Mouse (Mus musculus): Measurements from ENCODE around the gene Tfap2b. TPM values are rescaled to one million over a fixed set of nuclear protein-coding genes. Genes with fewer than 3 reads are reported as not detected.

The Tfap2b gene
- polyA plus RNA-seq, 1 experiment from 2014 or later = 15.1 TPM

DNA sequence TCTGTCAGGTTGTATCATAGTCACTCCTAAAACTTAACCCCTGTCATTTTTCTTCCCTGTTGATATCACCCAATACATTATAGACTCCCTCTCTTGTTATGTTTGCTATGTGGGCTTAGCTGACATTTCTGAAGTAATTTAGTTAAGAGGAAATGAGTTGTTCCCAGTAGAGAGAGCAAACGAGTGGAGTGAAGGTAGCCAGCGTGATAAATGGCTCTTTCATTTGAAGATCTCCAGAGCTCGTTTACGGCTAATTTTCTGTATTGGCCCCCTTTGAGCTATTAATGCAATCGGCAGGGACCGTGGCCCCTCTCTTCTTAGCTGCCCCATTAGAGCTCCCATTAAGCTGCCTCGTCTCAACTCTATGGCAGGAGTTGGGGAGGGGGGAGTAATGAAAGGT lies 12.9 kb downstream of the Tfap2b start:
- Histone ChIP-seq H3K36me3 (ENCODE audit: control insufficient read depth, insufficient read depth, low read length) (no peaks in the 10 kb centered on the region), H3K4me1 (ENCODE audit: control insufficient read depth, insufficient read depth, low read length) (no peaks in the 10 kb centered on the region), H3K9me3 (ENCODE audit: control insufficient read depth, low read length) (no peaks in the 10 kb centered on the region), H3K27ac (replicated peaks; ENCODE audit: low read depth, low read length) (no peak overlapping the region), H3K27me3 (replicated peaks; ENCODE audit: control insufficient read depth, insufficient read depth, low read length) (peaks cover 93% of the 10 kb centered on the region), H3K9ac (ENCODE audit: low read depth, low read length) (no peak overlapping the region), H3K4me3 (ENCODE audit: low read depth, low read length) (no peak overlapping the region), H3K4me2 (ENCODE audit: low read depth, low read length) (peak overlapping the region; percentile 11; the same call in 1 of the 2 replicates)
- 5% methylated on average over 7 of the region's 7 CpGs for WGBS
- ATAC-seq (ENCODE audit: low read depth) (no peak), DNase-seq (ENCODE audit: low spot score) (no peak)

- Histone ChIP-seq H3K4me2 (ENCODE audit: low read depth, low read length) (no peak overlapping the region), H3K4me3 (ENCODE audit: low read depth, low read length) (no peak overlapping the region), H3K27me3 (replicated peaks; ENCODE audit: control insufficient read depth, insufficient read depth, low read length) (peaks cover 83% of the 10 kb centered on the region), H3K4me1 (ENCODE audit: control insufficient read depth, insufficient read depth, low read length) (no peaks in the 10 kb centered on the region; the same call in 1 of the 2 replicates), H3K36me3 (ENCODE audit: control insufficient read depth, insufficient read depth, low read length) (no peaks in the 10 kb centered on the region), H3K9ac (ENCODE audit: low read depth, low read length) (no peak overlapping the region), H3K9me3 (ENCODE audit: control insufficient read depth, low read length) (no peaks in the 10 kb centered on the region), H3K27ac (replicated peaks; ENCODE audit: low read depth, low read length) (no peak overlapping the region)
- DNase-seq (ENCODE audit: low spot score) (no peak), ATAC-seq (ENCODE audit: low read depth) (no peak)
- 29% methylated on average over 8 of the region's 8 CpGs for WGBS
Observed at GRCm38 (mm10) chr1:19226699-19227098, 18.0 kb downstream of the Tfap2b start.

DNA sequence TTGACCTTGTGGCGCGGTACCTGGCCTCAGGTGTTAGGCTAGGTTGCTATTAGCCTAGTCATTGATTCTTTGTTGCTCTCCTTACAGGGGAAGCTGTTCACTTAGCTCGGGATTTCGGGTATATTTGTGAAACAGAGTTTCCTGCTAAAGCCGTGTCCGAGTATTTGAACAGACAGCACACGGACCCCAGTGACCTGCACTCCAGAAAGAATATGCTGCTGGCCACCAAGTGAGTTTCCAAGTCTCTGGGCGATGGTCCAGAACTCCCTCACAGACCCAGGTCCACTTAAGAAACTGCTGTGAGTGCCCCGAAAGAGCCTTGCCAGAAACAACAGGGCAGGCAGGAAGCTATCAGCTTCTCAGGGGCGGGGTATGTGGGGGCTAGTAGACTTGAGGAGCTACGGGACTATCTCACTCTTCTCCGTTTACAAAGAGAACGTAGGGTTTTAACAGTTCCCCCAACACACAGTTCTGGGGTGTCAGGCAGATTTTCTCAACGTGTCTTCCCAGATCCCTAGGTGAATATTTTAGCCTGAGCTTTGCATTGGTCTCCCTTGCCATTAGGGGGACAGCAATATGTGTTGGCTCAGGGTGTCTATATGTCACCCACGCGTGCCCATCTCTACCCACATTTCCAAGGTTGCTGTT lies 22.3 kb downstream of the Tfap2b start:
- Histone ChIP-seq H3K4me2 (ENCODE audit: low read depth, low read length) (no peak overlapping the region; the same call in 1 of the 2 replicates), H3K27me3 (replicated peaks; ENCODE audit: control insufficient read depth, insufficient read depth, low read length) (peaks cover 80% of the 10 kb centered on the region), H3K9me3 (ENCODE audit: control insufficient read depth, low read length) (no peaks in the 10 kb centered on the region), H3K9ac (ENCODE audit: low read depth, low read length) (no peak overlapping the region), H3K36me3 (ENCODE audit: control insufficient read depth, insufficient read depth, low read length) (no peaks in the 10 kb centered on the region), H3K27ac (replicated peaks; ENCODE audit: low read depth, low read length) (no peak overlapping the region; the same call in 1 of the 2 replicates), H3K4me3 (ENCODE audit: low read depth, low read length) (no peak overlapping the region), H3K4me1 (ENCODE audit: control insufficient read depth, insufficient read depth, low read length) (no peaks in the 10 kb centered on the region; the same call in 1 of the 2 replicates)
- DNase-seq (ENCODE audit: low spot score) = no peak
- no peak for ATAC-seq (ENCODE audit: low read depth)
- 11% methylated on average over 16 of the region's 16 CpGs for WGBS

GRCm38 (mm10) chr1:19231574-19232080 lies 22.9 kb downstream of the Tfap2b start:
- no peaks in the 10 kb centered on the region; the same call in 1 of the 2 replicates for H3K4me1 ChIP-seq (ENCODE audit: control insufficient read depth, insufficient read depth, low read length)
- H3K9me3 ChIP-seq (ENCODE audit: control insufficient read depth, low read length) = no peaks in the 10 kb centered on the region
- H3K27me3 ChIP-seq (replicated peaks; ENCODE audit: control insufficient read depth, insufficient read depth, low read length) = peaks cover 81% of the 10 kb centered on the region
- no peaks in the 10 kb centered on the region for H3K36me3 ChIP-seq (ENCODE audit: control insufficient read depth, insufficient read depth, low read length)
- 7% methylated on average over 16 of the region's 16 CpGs for WGBS
- DNase-seq (ENCODE audit: low spot score) (no peak), ATAC-seq (ENCODE audit: low read depth) (no peak)
- H3K4me3 ChIP-seq (ENCODE audit: low read depth, low read length) = no peak overlapping the region
- H3K27ac ChIP-seq (replicated peaks; ENCODE audit: low read depth, low read length) = no peak overlapping the region
- H3K4me2 ChIP-seq (ENCODE audit: low read depth, low read length) = no peak overlapping the region; the same call in 1 of the 2 replicates
- no peak overlapping the region for H3K9ac ChIP-seq (ENCODE audit: low read depth, low read length)

DNA sequence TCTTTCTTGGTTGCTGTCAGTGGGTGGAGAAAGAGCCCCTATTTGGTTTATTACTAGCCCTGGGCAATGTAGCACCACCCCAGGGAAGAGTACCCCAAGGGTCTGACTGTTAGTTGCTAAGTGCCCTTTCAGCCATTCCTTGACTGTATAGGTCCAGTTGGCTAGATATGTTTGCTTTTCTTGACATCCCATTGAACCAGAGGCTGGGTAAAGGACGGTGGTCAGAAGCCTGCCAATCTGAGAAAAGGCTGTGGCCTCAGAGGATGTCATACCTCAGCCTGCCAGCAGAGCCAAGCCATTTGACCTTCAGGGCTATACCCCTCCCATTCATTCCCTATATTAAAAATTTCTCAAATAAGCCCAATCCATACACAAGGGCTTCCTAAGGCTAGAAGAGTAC lies 24.0 kb downstream of the Tfap2b start:
- Histone ChIP-seq H3K4me3 (ENCODE audit: low read depth, low read length) (no peak overlapping the region), H3K9me3 (ENCODE audit: control insufficient read depth, low read length) (no peaks in the 10 kb centered on the region), H3K36me3 (ENCODE audit: control insufficient read depth, insufficient read depth, low read length) (no peaks in the 10 kb centered on the region), H3K4me2 (ENCODE audit: low read depth, low read length) (no peak overlapping the region), H3K27me3 (replicated peaks; ENCODE audit: control insufficient read depth, insufficient read depth, low read length) (peaks cover 79% of the 10 kb centered on the region), H3K27ac (replicated peaks; ENCODE audit: low read depth, low read length) (no peak overlapping the region; the same call in 1 of the 2 replicates), H3K4me1 (ENCODE audit: control insufficient read depth, insufficient read depth, low read length) (no peaks in the 10 kb centered on the region; the same call in 1 of the 2 replicates), H3K9ac (ENCODE audit: low read depth, low read length) (no peak overlapping the region)
- WGBS = 11% methylated on average over 1 of the region's 1 CpGs
- DNase-seq (ENCODE audit: low spot score) = no peak
- no peak for ATAC-seq (ENCODE audit: low read depth)

DNA sequence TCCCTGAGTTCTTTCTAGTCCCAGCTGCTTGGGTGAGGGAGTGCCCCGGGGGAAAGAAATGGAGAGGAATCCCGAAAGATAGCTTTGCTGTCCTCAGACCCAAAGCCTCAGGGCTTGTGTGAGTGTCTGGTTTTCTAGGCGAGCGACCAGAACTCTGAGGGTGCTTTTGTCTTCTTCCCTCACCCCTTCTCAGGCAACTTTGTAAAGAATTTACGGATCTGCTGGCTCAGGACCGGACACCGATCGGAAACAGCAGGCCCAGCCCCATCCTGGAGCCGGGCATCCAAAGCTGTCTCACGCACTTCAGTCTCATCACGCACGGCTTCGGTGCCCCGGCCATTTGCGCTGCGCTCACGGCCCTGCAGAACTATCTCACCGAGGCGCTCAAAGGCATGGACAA lies 25.1 kb downstream of the Tfap2b start:
- DNase-seq (ENCODE audit: low spot score) (no peak), ATAC-seq (ENCODE audit: low read depth) (peak; percentile 35)
- no peaks in the 10 kb centered on the region for H3K9me3 ChIP-seq (ENCODE audit: control insufficient read depth, low read length)
- peaks cover 76% of the 10 kb centered on the region for H3K27me3 ChIP-seq (replicated peaks; ENCODE audit: control insufficient read depth, insufficient read depth, low read length)
- no peaks in the 10 kb centered on the region; the same call in 1 of the 2 replicates for H3K4me1 ChIP-seq (ENCODE audit: control insufficient read depth, insufficient read depth, low read length)
- peak overlapping the region; percentile 20; the same call in 1 of the 2 replicates for H3K4me2 ChIP-seq (ENCODE audit: low read depth, low read length)
- 7% methylated on average over 19 of the region's 19 CpGs for WGBS
- no peak overlapping the region for H3K9ac ChIP-seq (ENCODE audit: low read depth, low read length)
- peak overlapping the region; percentile 9; the same call in 1 of the 2 replicates for H3K27ac ChIP-seq (replicated peaks; ENCODE audit: low read depth, low read length)
- H3K36me3 ChIP-seq (ENCODE audit: control insufficient read depth, insufficient read depth, low read length) = no peaks in the 10 kb centered on the region
- H3K4me3 ChIP-seq (ENCODE audit: low read depth, low read length) = peak overlapping the region; percentile 10; the same call in 1 of the 2 replicates

- no peak overlapping the region; the same call in 1 of the 2 replicates for H3K27ac ChIP-seq (replicated peaks; ENCODE audit: low read depth, low read length)
- peak; percentile 9; the same call in 1 of the 2 replicates for ATAC-seq (ENCODE audit: low read depth)
- peak overlapping the region; percentile 16; the same call in 1 of the 2 replicates for H3K4me3 ChIP-seq (ENCODE audit: low read depth, low read length)
- H3K9ac ChIP-seq (ENCODE audit: low read depth, low read length) = peak overlapping the region; percentile 25; the same call in 1 of the 2 replicates
- WGBS = 3% methylated on average over 31 of the region's 31 CpGs
- H3K4me2 ChIP-seq (ENCODE audit: low read depth, low read length) = peak overlapping the region; percentile 26; the same call in 1 of the 2 replicates
- H3K9me3 ChIP-seq (ENCODE audit: control insufficient read depth, low read length) = no peaks in the 10 kb centered on the region
- H3K36me3 ChIP-seq (ENCODE audit: control insufficient read depth, insufficient read depth, low read length) = no peaks in the 10 kb centered on the region
- no peak for DNase-seq (ENCODE audit: low spot score)
- H3K27me3 ChIP-seq (replicated peaks; ENCODE audit: control insufficient read depth, insufficient read depth, low read length) = peaks cover 79% of the 10 kb centered on the region
- no peaks in the 10 kb centered on the region; the same call in 1 of the 2 replicates for H3K4me1 ChIP-seq (ENCODE audit: control insufficient read depth, insufficient read depth, low read length)
Observed at GRCm38 (mm10) chr1:19234432-19235205, 25.9 kb downstream of the Tfap2b start.

DNA sequence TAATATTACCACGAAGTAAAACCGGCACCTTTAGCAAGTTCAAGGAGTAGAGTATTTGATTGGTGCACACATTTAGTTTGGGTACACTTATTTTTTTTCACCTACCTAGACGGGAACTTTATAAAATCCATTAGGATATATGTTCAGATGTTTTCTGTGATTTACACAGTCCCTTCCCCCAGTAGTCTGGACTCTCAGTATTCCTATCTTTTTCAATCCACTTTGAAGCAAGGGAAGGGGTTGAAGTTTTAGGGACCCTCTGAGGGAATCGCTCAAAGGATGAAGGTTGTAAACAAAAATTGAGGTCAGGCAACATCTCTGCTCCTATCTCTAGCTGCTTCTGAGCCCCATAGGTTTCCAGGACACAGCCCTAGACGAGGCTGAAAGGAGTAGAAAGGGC lies 27.3 kb downstream of the Tfap2b start:
- Histone ChIP-seq H3K9me3 (ENCODE audit: control insufficient read depth, low read length) (no peaks in the 10 kb centered on the region), H3K27me3 (replicated peaks; ENCODE audit: control insufficient read depth, insufficient read depth, low read length) (peaks cover 92% of the 10 kb centered on the region), H3K36me3 (ENCODE audit: control insufficient read depth, insufficient read depth, low read length) (no peaks in the 10 kb centered on the region), H3K9ac (ENCODE audit: low read depth, low read length) (no peak overlapping the region), H3K27ac (replicated peaks; ENCODE audit: low read depth, low read length) (no peak overlapping the region), H3K4me3 (ENCODE audit: low read depth, low read length) (no peak overlapping the region), H3K4me1 (ENCODE audit: control insufficient read depth, insufficient read depth, low read length) (no peaks in the 10 kb centered on the region; the same call in 1 of the 2 replicates), H3K4me2 (ENCODE audit: low read depth, low read length) (no peak overlapping the region)
- ATAC-seq (ENCODE audit: low read depth) = no peak
- WGBS = 22% methylated on average over 5 of the region's 5 CpGs
- no peak for DNase-seq (ENCODE audit: low spot score)
